Mouse (Mus musculus) neural tube, embryonic 14.5 days (tissue): ENCODE results near the gene Sgsm2. TPM values are rescaled to one million over a fixed set of nuclear protein-coding genes. Genes with fewer than 3 reads are reported as not detected.
A peak's percentile ranks its signal among the peaks of the same experiment; 100 is the strongest.

Source experiments
- ATAC-seq: fragments of 200-750 bp; cut with Nextera tagmentation; 2 replicates; pipeline ENCODE4 v1.8.0; 2017; ENCODE audit warnings: low read depth, mild to moderate bottlenecking, moderate TSS enrichment, moderate library complexity
- H3K27ac ChIP-seq: fragments of 300-500 bp; sonication (generic); 2 replicates; pipeline ENCODE4 v1.5.1; 2014; ENCODE audit warnings: low read depth, mild to moderate bottlenecking, control low read depth, low read length, moderate library complexity, mixed read lengths
- H3K27me3 ChIP-seq: fragments of 300-500 bp; sonication (generic); 2 replicates; pipeline ENCODE4 v1.6.1; 2014; ENCODE audit warnings: low read length; ENCODE audit not compliant: control insufficient read depth, insufficient read depth
- H3K36me3 ChIP-seq: fragments of 300-500 bp; sonication (generic); 2 replicates; pipeline ENCODE4 v1.6.1; 2014; ENCODE audit warnings: low read length, mixed read lengths; ENCODE audit not compliant: control insufficient read depth, insufficient read depth
- H3K4me1 ChIP-seq: fragments of 300-500 bp; sonication (generic); 2 replicates; pipeline ENCODE4 v1.6.1; 2014; ENCODE audit warnings: low read length; ENCODE audit not compliant: control insufficient read depth, insufficient read depth
- H3K4me2 ChIP-seq: fragments of 300-500 bp; sonication (generic); 2 replicates; pipeline ENCODE4 v1.6.1; 2014; ENCODE audit warnings: mild to moderate bottlenecking, low read depth, low read length, control low read depth
- H3K4me3 ChIP-seq: fragments of 300-500 bp; sonication (generic); 2 replicates; pipeline ENCODE4 v1.5.1; 2014; ENCODE audit warnings: low read depth, low read length, control low read depth, mixed read lengths
- H3K9ac ChIP-seq: fragments of 300-500 bp; sonication (generic); replicated peaks from 2 replicates; pipeline ENCODE4 v1.6.1; 2014; ENCODE audit warnings: low read depth, mild to moderate bottlenecking, control low read depth, low read length, mixed read lengths
- H3K9me3 ChIP-seq: fragments of 300-500 bp; sonication (generic); 2 replicates; pipeline ENCODE4 v1.6.1; 2016; ENCODE audit warnings: low read length; ENCODE audit not compliant: control insufficient read depth
- WGBS: fragments of 180-500 bp; shearing (Covaris S2); extraction: QIAGEN DNeasy Blood & Tissue Kit; methylation state at CpG from one replicate; pipeline ENCODE4 v1.1.7; 2014; 5-methylcytosine and 5-hydroxymethylcytosine counted together
- polyA plus RNA-seq: library from polyadenylated mRNA; unstranded; fragments of >200 nt; fragmentation: Nextera tagmentation; extraction: Ambion mirVana; gene quantifications from 2 replicates; pipeline ENCODE4 v1.2.1, GENCODE M21; 2014

Sgsm2 gene
- polyA plus RNA-seq, 1 experiment from 2014 or later = 28.7 TPM

DNA sequence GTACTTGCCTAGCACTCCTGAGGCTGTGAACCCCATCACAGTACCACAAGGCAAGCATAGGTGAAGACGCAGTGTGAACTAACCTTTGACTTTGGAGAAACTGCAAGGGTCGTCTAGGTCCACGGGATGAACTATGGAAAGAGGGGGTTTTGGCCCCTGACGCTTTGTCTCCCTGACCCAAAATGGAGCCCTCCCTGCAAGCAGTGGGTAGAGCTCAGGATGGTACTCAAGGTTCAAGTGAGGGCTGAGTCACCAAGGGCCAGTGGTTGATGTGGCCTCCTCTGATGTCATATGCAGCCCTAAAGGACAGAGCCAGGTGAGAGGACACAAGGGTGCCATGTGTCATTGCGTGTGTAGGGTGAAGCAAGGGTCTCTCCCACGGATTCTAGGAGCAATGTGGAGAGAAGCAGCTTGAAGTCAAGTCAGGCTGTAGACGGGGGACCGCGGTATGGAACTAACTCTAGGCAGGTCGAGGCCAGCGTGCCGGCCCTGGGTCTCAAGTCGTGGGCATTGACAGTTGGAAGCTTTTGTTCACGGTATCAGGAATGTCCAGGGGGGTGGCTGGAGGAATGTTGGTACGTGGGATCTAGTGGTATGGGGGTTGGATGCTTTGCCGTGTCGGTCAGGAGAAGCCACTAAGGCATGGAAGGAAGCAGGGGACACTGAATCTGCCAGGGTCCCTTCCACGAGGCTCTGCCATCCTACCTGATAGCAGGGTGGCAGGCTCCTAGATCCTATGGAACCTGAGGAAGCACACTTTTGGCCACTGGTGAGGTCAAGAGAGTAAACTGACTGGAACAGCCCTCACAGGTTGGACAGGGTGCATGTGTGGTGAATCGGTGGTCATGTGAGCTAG is 56.8 kb downstream of the Sgsm2 start:
- H3K9me3 ChIP-seq = no peaks in the 10 kb centered on the region

DNA sequence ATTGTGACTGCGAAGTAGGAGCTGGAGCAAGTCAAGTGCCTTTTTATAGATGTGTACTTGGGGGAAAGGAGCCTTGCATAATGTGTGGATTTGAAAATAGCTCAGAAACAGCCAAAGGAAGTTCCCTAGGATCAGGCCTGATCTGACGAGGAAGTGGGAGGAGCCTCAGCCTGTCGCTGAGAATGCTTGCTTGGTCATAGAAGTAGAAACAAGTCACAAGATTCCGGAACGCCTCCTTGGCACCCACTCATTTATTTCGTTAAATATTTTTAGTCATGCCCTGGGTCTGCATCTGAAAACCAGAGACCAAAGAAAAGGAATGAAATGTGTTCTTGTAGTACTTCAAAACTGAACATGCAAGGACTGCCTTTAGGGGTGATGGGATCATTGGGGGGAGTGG is 57.9 kb downstream of the Sgsm2 start:
- no peak for ATAC-seq
- H3K9me3 ChIP-seq = no peaks in the 10 kb centered on the region
- H3K27ac ChIP-seq = no peak overlapping the region; the same call in 1 of the 2 replicates
- peak overlapping the region; percentile 50; the same call in 1 of the 2 replicates for H3K4me3 ChIP-seq
- peaks cover 16% of the 10 kb centered on the region for H3K36me3 ChIP-seq
- H3K4me2 ChIP-seq = peak overlapping the region; percentile 81
- H3K4me1 ChIP-seq = peaks cover 13% of the 10 kb centered on the region; the same call in 1 of the 2 replicates
- H3K27me3 ChIP-seq = no peaks in the 10 kb centered on the region
- no peak overlapping the region for H3K9ac ChIP-seq
- 54% methylated on average over 6 of the region's 6 CpGs for WGBS

More for the DNA sequence above, 56.8 kb downstream of the Sgsm2 start:
- peaks cover 13% of the 10 kb centered on the region; the same call in 1 of the 2 replicates for H3K4me1 ChIP-seq
- WGBS = 93% methylated on average over 19 of the region's 19 CpGs
- H3K36me3 ChIP-seq = peaks cover 21% of the 10 kb centered on the region
- no peak overlapping the region for H3K4me2 ChIP-seq
- H3K9ac ChIP-seq = no peak overlapping the region
- H3K27me3 ChIP-seq = no peaks in the 10 kb centered on the region
- H3K27ac ChIP-seq = no peak overlapping the region
- H3K4me3 ChIP-seq = no peak overlapping the region
- ATAC-seq = no peak

DNA sequence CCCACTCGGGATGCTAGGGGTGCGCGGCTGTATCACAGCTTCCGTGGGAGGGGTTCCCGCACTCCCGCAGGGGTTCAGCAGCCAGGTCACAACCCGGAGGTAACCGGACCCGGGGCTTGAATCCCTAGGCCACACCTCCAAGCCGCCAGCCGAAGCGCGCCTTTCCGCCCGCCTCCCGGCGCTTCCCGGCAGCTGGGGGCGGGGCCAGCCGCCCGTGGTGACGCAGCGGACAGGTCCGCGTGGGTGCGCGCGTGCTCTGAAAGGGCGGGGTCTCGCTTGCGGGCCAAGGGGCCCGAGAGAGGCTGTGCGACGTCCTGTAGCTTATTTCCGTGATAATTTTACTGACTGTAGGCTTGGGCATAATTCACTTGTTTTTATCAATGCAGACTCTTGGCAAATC is 58.4 kb downstream of the Sgsm2 start:
- Histone ChIP-seq H3K27ac (peak overlapping the region; percentile 85), H3K4me2 (peak overlapping the region; percentile 81), H3K9ac (peak overlapping the region; percentile 60), H3K36me3 (peaks cover 11% of the 10 kb centered on the region), H3K4me1 (peaks cover 18% of the 10 kb centered on the region), H3K27me3 (no peaks in the 10 kb centered on the region), H3K9me3 (no peaks in the 10 kb centered on the region), H3K4me3 (peak overlapping the region; percentile 50)
- peak; percentile 69 for ATAC-seq
- WGBS = under 1% methylated on average over 35 of the region's 35 CpGs

DNA sequence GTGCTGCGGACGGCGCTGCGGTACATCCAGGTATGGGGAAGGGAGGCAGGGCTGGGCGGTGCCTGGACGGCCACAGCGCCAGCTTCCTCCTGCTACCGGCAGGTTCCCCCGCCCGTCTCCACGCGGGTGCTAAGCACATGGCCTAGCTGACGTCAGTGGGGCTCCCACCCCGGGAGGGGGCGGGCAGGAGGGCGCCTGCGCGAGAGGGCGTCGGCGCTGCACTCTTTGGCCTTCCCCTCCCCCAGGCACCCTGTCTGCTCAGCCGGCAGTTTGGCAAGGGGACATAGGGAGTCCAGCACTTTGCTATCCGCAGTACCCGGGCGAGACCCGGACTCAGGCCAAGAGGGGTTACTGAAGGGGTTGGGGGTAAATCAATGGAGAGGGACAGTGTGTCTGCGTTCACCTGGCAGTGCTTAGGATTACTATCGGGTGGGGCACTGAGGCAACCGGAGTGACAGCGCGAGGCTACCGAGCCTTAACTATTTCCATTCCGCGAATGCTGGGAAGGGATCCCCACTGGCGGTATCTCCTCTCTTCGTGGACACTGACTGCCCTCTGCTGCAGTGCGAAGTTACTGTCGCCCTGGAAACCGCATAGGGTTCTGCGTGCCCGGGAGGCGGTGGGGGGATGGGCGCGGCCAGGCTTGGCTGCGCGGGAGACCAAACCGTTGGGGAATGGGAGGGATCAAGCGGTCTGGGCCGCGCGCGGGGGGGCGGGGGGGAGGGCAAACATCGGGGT is 59.0 kb downstream of the Sgsm2 start:
- Histone ChIP-seq H3K9ac (peak overlapping the region; percentile 60), H3K27me3 (no peaks in the 10 kb centered on the region), H3K9me3 (no peaks in the 10 kb centered on the region), H3K27ac (peak overlapping the region; percentile 85), H3K4me1 (peaks cover 24% of the 10 kb centered on the region), H3K4me3 (peak overlapping the region; percentile 50), H3K4me2 (peak overlapping the region; percentile 81), H3K36me3 (peaks cover 5% of the 10 kb centered on the region)
- peak; percentile 57 for ATAC-seq
- WGBS = under 1% methylated on average over 54 of the region's 54 CpGs

DNA sequence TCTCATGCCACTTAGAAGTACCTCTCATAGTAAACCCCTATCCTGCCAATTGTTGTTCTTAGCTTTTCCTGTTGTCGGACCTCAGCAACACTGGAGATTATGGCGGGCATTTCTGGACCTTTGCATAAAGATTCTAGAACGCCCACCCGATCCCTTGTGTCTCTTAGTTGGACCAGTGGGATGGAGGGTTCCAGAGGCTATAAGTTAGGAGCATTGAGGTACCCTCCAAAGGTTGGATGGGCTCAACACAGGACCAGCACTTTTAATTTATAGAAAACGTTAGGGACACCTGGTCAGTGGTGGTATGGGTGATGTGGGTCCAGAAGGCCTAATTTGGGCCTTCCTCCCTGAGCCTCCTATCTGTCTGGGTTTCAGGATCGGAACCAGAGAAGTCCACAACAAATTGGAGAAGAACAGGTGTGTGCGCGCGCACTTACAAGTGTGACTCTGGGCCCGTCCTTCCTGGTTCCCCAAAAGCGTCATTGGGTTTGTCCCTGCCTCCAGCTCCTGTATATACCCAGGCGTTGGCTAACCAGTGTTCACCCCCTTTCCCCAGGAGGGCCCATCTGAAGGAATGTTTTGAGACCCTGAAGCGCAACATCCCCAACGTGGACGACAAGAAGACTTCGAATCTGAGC is 59.7 kb downstream of the Sgsm2 start:
- peak; percentile 1; the same call in 1 of the 2 replicates for ATAC-seq
- Histone ChIP-seq H3K9ac (0 out of 2 replicates have a peak overlapping the region, but pooled peaks have one; percentile 60), H3K4me2 (peak overlapping the region; percentile 81), H3K27ac (peak overlapping the region; percentile 85), H3K36me3 (no peaks in the 10 kb centered on the region; the same call in 1 of the 2 replicates), H3K4me1 (peaks cover 29% of the 10 kb centered on the region), H3K9me3 (no peaks in the 10 kb centered on the region), H3K4me3 (peak overlapping the region; percentile 50), H3K27me3 (no peaks in the 10 kb centered on the region)
- WGBS = 48% methylated on average over 16 of the region's 16 CpGs

DNA sequence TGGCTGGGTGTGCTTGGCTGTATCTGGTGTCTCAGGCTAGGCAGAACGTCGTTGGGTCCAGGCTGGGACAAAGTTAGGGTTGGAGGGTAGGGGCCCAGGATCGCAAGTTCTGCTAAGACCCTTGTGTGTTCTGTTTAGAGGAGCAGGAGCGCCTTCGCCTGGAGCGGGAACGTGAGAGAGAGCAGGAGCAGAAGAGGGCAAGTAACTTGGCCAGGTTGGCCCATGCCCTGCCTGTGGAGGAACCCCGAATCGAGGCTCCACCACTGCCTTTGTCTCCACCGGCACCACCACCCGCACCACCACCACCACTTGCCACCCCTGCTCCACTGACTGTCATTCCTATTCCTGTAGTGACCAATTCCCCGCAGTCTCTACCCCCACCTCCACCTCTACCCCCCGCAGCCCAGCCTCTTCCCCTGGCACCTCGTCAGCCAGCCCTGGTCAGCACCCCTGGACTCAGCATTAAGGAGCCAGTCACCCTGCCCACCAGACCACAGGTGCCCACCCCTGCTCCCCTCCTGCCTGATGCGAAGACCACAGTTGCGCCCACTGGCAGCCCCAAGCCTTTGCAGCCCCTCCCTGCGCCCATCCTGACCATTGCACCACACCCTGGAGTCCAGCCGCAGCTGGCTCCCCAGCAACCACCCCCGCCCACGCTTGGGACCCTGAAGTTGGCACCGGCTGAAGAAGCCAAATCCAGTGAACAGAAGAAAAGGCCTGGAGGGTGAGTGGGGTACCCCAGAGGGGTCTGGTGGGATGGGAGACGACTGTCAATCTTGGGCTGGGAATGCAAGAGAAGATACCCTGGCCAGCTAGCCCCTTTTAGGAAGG is 60.4 kb downstream of the Sgsm2 start:
- peaks cover 29% of the 10 kb centered on the region for H3K4me1 ChIP-seq
- ATAC-seq = no peak
- H3K9me3 ChIP-seq = no peaks in the 10 kb centered on the region
- no peaks in the 10 kb centered on the region for H3K36me3 ChIP-seq
- H3K4me3 ChIP-seq = no peak overlapping the region
- H3K4me2 ChIP-seq = no peak overlapping the region
- H3K9ac ChIP-seq = no peak overlapping the region
- WGBS = 90% methylated on average over 22 of the region's 22 CpGs
- no peak overlapping the region for H3K27ac ChIP-seq
- no peaks in the 10 kb centered on the region for H3K27me3 ChIP-seq

DNA sequence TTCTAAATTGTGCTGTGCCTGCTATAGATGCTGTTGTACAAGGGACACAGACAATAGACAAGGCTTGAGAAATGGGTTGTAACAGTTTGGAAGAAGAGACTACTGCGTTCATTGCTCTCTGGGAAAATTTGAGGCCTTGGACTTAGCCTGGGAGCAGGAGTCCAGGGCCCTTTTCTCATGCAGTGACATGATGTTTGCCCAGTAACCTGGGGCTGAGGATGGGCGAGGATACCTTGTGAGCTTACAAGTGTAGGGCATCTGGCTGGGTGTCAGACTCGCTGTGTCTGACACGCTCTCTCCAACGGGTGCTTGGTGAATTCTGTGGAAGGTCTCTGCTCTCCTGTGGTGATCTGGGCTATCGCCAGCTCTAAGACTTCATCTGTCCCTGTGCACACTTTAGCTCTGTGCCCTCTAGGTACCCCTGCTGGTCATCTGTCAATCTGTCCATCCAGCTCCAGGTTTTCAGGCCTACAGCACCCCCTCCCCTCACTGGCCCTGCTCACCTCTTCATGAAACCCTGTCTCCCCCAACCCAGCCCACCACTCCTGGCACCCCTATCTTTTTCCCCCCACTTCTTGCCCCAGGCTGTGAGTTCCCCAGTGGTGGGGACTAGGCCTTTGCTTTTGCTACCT is 61.2 kb downstream of the Sgsm2 start:
- no peaks in the 10 kb centered on the region for H3K9me3 ChIP-seq
- H3K4me3 ChIP-seq = no peak overlapping the region
- ATAC-seq = no peak
- no peak overlapping the region for H3K4me2 ChIP-seq
- no peaks in the 10 kb centered on the region for H3K27me3 ChIP-seq
- H3K4me1 ChIP-seq = peaks cover 29% of the 10 kb centered on the region
- no peak overlapping the region for H3K27ac ChIP-seq
- no peak overlapping the region for H3K9ac ChIP-seq
- H3K36me3 ChIP-seq = no peaks in the 10 kb centered on the region
- 78% methylated on average over 6 of the region's 6 CpGs for WGBS
